In genomic region chr2:93593121-93593520, GRCm38 (mm10) we compare ENCODE assay signal across 20 mouse cellular contexts. TPM values are rescaled to one million over a fixed set of nuclear protein-coding genes. Genes with fewer than 3 reads are reported as not detected.
"Had no signal": no experiment of that assay in that cellular context is flagged by ENCODE, and none has a peak within 500 bp of the region (broad histone marks: within the 10 kb centered on the region; RNA-seq: fewer than 3 reads in every experiment).

No protein-coding gene starts in this region.

- H3K9me3 ChIP-seq: limb, embryonic 13.5 days; midbrain, embryonic 13.5 days; neural tube, embryonic 15.5 days had no signal

- ATAC-seq: midbrain, embryonic 13.5 days had no signal

- H3K36me3 ChIP-seq: limb, embryonic 13.5 days; midbrain, embryonic 13.5 days; neural tube, embryonic 15.5 days had no signal

- H3K4me3 ChIP-seq: limb, embryonic 13.5 days; midbrain, embryonic 13.5 days; myocyte; neural tube, embryonic 15.5 days had no signal

- H3K9ac ChIP-seq: limb, embryonic 13.5 days; liver, embryonic 14.5 days; midbrain, embryonic 13.5 days; neural tube, embryonic 15.5 days had no signal

- H3K4me2 ChIP-seq: limb, embryonic 13.5 days; midbrain, embryonic 13.5 days; neural tube, embryonic 15.5 days had no signal

- H3K27me3 ChIP-seq: neural tube, embryonic 15.5 days had no signal

- H3K4me1 ChIP-seq: midbrain, embryonic 13.5 days; neural tube, embryonic 15.5 days had no signal

- H3K27ac ChIP-seq: kidney, postnatal 0 days; limb, embryonic 13.5 days; liver, embryonic 14.5 days; midbrain, embryonic 13.5 days; neural tube, embryonic 15.5 days had no signal

- DNase-seq: kidney, adult 9 months; kidney, postnatal 36 days; layer of hippocampus, adult 9-11 months; layer of hippocampus, postnatal 36 days; lung, adult 18-20 months; lung, postnatal 14 days; thymus, adult 18-20 months; thymus, postnatal 14 days had no signal

RNA-seq across cellular contexts. Expression of gene Gm10803, which starts 32.8 kb away (rescaled TPM):
- total RNA-seq: layer of hippocampus, adult 18-20 months; layer of hippocampus, postnatal 36 days; left cerebral cortex, postnatal 36 days; liver, adult 2 months; megakaryocyte-erythroid progenitor cell, adult 5-6 weeks had no signal
- polyA plus RNA-seq: kidney, postnatal 0 days; limb, embryonic 13.5 days; liver, adult 2 months; liver, embryonic 14.5 days; midbrain, embryonic 13.5 days; myocyte; neural tube, embryonic 11.5 days; neural tube, embryonic 15.5 days; stomach, embryonic 14.5 days had no signal

RNA-seq across cellular contexts. Expression of gene Alx4, which starts 49.1 kb away (rescaled TPM):
- total RNA-seq: liver, adult 2 months; megakaryocyte-erythroid progenitor cell, adult 5-6 weeks had no signal
- polyA plus RNA-seq: liver, adult 2 months; myocyte; stomach, embryonic 14.5 days had no signal
